Mouse (Mus musculus) lung, adult 2 months (tissue): ENCODE results near the gene Il20ra.

Experiments used
- CTCF ChIP-seq: fragments of 200-500 bp; IDR thresholded peaks from 2 replicates; pipeline ENCODE4 v1.5.1; 2011; ENCODE audit warnings: mild to moderate bottlenecking, low read length, control low read depth; ENCODE audit not compliant: insufficient read depth
- POLR2A ChIP-seq: fragments of 200-500 bp; IDR thresholded peaks from 2 replicates; pipeline ENCODE4 v1.6.1; 2011; ENCODE audit warnings: low read depth, mild to moderate bottlenecking, control low read depth, low read length, borderline replicate concordance; ENCODE audit errors: extremely low read depth

DNA sequence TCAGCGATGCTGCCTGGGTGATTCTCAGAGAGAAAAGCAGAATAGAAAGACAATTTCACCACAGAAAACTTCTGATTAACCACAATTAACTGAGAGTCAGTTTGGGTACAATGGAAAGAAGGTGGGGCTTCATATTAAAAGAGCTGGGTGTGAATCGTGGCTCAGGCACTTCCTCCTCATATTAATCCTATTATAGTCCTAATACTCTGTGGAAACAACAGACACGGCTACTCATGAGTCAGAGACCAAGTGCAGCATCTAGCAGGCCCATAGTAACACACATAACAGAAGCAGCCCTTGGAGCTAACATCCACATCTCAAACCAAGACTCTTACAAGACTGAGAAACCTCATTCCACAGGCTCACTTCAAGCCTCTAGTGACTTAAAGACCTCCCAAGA, 24.7 kb upstream of the Il20ra start:
- no peak for TF ChIP-seq CTCF
- no peak for TF ChIP-seq POLR2A
